Mouse (Mus musculus): Measurements from ENCODE around the gene Prickle2. TPM values are rescaled to one million over a fixed set of nuclear protein-coding genes. Genes with fewer than 3 reads are reported as not detected.

Gene Prickle2
- 2.4 TPM for polyA plus RNA-seq (2015; fragmentation: Illumina TruSeq; extraction: RNeasy Lipid Tissue Mini Kit (QIAGEN cat#74804); ENCODE audit: insufficient read depth, low read depth, low replicate concordance)

DNA sequence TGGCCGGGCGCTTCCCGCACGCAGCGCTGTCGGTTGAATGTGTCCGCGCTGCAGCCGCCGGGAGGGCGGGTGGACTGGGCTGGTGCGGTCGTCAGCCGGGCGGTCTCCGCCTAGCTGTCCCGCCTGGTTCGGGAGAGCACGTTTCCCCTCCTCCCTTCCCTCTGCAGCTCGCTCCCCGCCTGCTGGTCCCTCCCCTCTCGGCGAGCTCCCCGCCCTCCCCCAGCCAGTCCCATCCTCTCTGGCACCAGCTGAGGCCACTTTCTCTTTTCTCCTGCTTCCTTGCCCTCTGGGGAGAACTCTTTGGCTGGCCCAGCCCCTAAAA, at the start of gene Prickle2:
Gene Prickle2 (minus strand): TSS at position 11 of the 322 bp plus-strand sequence.

Other genes with a start within 250 kb of the Prickle2 start
- not detected for gene A730049H05Rik, start 110.3 kb upstream of the Prickle2 start, polyA plus RNA-seq (2015; fragmentation: Illumina TruSeq; extraction: RNeasy Lipid Tissue Mini Kit (QIAGEN cat#74804); ENCODE audit: insufficient read depth, low read depth, low replicate concordance)
- gene Gm15737, start 163.2 kb upstream of the Prickle2 start, polyA plus RNA-seq (2015; fragmentation: Illumina TruSeq; extraction: RNeasy Lipid Tissue Mini Kit (QIAGEN cat#74804); ENCODE audit: insufficient read depth, low read depth, low replicate concordance): not detected
- gene Adamts9, start 237.3 kb upstream of the Prickle2 start, polyA plus RNA-seq (2015; fragmentation: Illumina TruSeq; extraction: RNeasy Lipid Tissue Mini Kit (QIAGEN cat#74804); ENCODE audit: insufficient read depth, low read depth, low replicate concordance): 7.0 TPM